Mouse (Mus musculus) megakaryocyte, embryonic 14.5 days (primary cell): ENCODE measurements at regions not wholly inside any gene's neighbourhood (a gene's known extent, or its start where the extent isn't known, plus 50 kb on each side); places are given as distances from the start of the nearest gene placed in this dataset.
A peak's percentile ranks its signal among the peaks of the same experiment; 100 is the strongest.
"Not testable (repeated sequence)": the region's sequence is repeated elsewhere in the genome, so short reads cannot be mapped to it uniquely, and the experiment has no call there.

ENCODE experiments used
- H3K27me3 ChIP-seq: replicated peaks from 2 replicates; pipeline ENCODE3; 2012; ENCODE audit warnings: inconsistent platforms
- H3K36me3 ChIP-seq: replicated peaks from 2 replicates; pipeline ENCODE3; 2012; ENCODE audit warnings: low read length, inconsistent platforms, mixed read lengths
- H3K4me1 ChIP-seq: 2 replicates; pipeline ENCODE4 v1.6.1; 2012; ENCODE audit warnings: inconsistent platforms
- H3K4me3 ChIP-seq: replicated peaks from 2 replicates; pipeline ENCODE3; 2012; ENCODE audit warnings: moderate library complexity, mild to moderate bottlenecking, inconsistent platforms
- H3K9me3 ChIP-seq: 2 replicates; pipeline ENCODE4 v1.6.1; 2012; ENCODE audit warnings: inconsistent platforms
- FLI1 ChIP-seq: IDR thresholded peaks from 2 replicates; pipeline ENCODE4 v1.6.1; 2012; ENCODE audit warnings: low read length, inconsistent platforms, mixed read lengths
- GATA1 ChIP-seq: IDR thresholded peaks from 3 replicates; pipeline ENCODE4 v1.6.1; 2012; ENCODE audit warnings: mixed read lengths, low read length, inconsistent platforms, borderline replicate concordance

- no peaks in the 10 kb centered on the region for H3K36me3 ChIP-seq
- TF ChIP-seq FLI1 (no peak), GATA1 (no peak)
- no peaks in the 10 kb centered on the region for H3K4me1 ChIP-seq
- peaks cover 44% of the 10 kb centered on the region for H3K9me3 ChIP-seq
- H3K27me3 ChIP-seq = no peaks in the 10 kb centered on the region
- H3K4me3 ChIP-seq = no peak overlapping the region
Measured at GRCm38 (mm10) chr12:19125541-19125940, 611.2 kb downstream of the 5730507C01Rik start.

- Histone ChIP-seq H3K4me1 (no peaks in the 10 kb centered on the region), H3K36me3 (no peaks in the 10 kb centered on the region), H3K4me3 (peak overlapping the region; percentile 67), H3K27me3 (no peaks in the 10 kb centered on the region), H3K9me3 (peaks cover 36% of the 10 kb centered on the region)
- TF ChIP-seq FLI1 (no peak), GATA1 (no peak)
Measured at GRCm38 (mm10) chr12:19175631-19176030, 661.3 kb downstream of the 5730507C01Rik start.

- TF ChIP-seq GATA1 (no peak), FLI1 (no peak)
- no peaks in the 10 kb centered on the region for H3K36me3 ChIP-seq
Measured at GRCm38 (mm10) chr12:19192396-19192795, 678.1 kb downstream of the 5730507C01Rik start.

GRCm38 (mm10) chr12:19193041-19193440 is 678.7 kb downstream of the 5730507C01Rik start:
- H3K27me3 ChIP-seq, H3K4me1 ChIP-seq, H3K4me3 ChIP-seq, H3K36me3 ChIP-seq: not testable (repeated sequence)
- H3K9me3 ChIP-seq = peaks cover 37% of the 10 kb centered on the region

More at GRCm38 (mm10) chr12:19192396-19192795, 678.1 kb downstream of the 5730507C01Rik start:
- Histone ChIP-seq H3K9me3 (peaks cover 37% of the 10 kb centered on the region), H3K4me1 (no peaks in the 10 kb centered on the region), H3K27me3 (no peaks in the 10 kb centered on the region), H3K4me3 (no peak overlapping the region)

GRCm38 (mm10) chr12:19223996-19224395 is 709.7 kb downstream of the 5730507C01Rik start:
- not testable (repeated sequence) for H3K9me3 ChIP-seq, H3K4me3 ChIP-seq, H3K4me1 ChIP-seq, H3K27me3 ChIP-seq, H3K36me3 ChIP-seq

- H3K27me3 ChIP-seq, H3K4me1 ChIP-seq, H3K36me3 ChIP-seq, H3K4me3 ChIP-seq: not testable (repeated sequence)
- peaks cover 15% of the 10 kb centered on the region for H3K9me3 ChIP-seq
Measured at GRCm38 (mm10) chr12:19246731-19247130, 707.6 kb upstream of the Gm21863 start.

GRCm38 (mm10) chr12:19288271-19288890 is 665.9 kb upstream of the Gm21863 start:
- Histone ChIP-seq H3K4me3 (peak overlapping the region; percentile 82), H3K9me3 (peaks cover 12% of the 10 kb centered on the region)
- H3K4me1 ChIP-seq, H3K36me3 ChIP-seq, H3K27me3 ChIP-seq: not testable (repeated sequence)

- H3K4me3 ChIP-seq = peak overlapping the region; percentile 59
- peaks cover 12% of the 10 kb centered on the region for H3K9me3 ChIP-seq
- not testable (repeated sequence) for H3K4me1 ChIP-seq, H3K27me3 ChIP-seq, H3K36me3 ChIP-seq
Measured at GRCm38 (mm10) chr12:19289038-19289437, 665.3 kb upstream of the Gm21863 start.

GRCm38 (mm10) chr12:19292068-19292770 is 662.1 kb upstream of the Gm21863 start:
- H3K9me3 ChIP-seq = peaks cover 12% of the 10 kb centered on the region
- not testable (repeated sequence) for H3K27me3 ChIP-seq, H3K36me3 ChIP-seq, H3K4me3 ChIP-seq, H3K4me1 ChIP-seq
